Mouse (Mus musculus): Measurements from ENCODE around the gene Tnfrsf17. TPM values are rescaled to one million over a fixed set of nuclear protein-coding genes. Genes with fewer than 3 reads are reported as not detected.

The Tnfrsf17 gene
- polyA plus RNA-seq (2014; fragmentation: Nextera tagmentation; extraction: Ambion mirVana): 0.45 TPM in 1 of 2 replicates, not detected in the other

DNA sequence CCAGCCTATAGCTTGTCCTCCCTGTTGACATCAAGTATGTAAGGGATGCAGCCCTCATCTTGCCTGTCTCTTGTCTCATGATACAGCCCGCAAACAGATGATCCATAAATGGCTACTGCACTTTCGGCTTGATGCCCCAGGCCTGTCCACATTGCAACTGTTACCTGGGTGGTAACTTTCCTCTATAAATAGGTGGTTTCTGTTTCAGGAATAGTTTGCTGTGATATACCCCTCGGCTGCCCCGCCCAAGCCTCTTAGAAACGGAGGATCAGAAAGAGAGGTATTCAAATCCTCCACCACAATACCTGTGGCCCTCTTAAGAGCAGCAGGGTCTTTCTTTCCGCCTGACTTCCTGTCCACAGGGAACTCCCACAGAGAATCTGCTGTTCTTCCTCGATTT, at the start of gene Tnfrsf17:
Tnfrsf17 (plus strand) TSS at position 301 of the 400 bp plus-strand sequence.
- no peak for ATAC-seq (ENCODE audit: low read depth)
- WGBS: 80% methylated on average over 7 of the region's 7 CpGs
- Histone ChIP-seq H3K36me3 (ENCODE audit: control insufficient read depth, insufficient read depth, low read length) (no peaks in the 10 kb centered on the region), H3K4me2 (ENCODE audit: low read depth, low read length) (no peak within 1 kb of the TSS), H3K9ac (replicated peaks; ENCODE audit: low read depth, low read length) (no peak within 1 kb of the TSS), H3K27me3 (ENCODE audit: control insufficient read depth, insufficient read depth, low read length) (no peaks in the 10 kb centered on the region), H3K9me3 (ENCODE audit: control insufficient read depth, low read length) (no peaks in the 10 kb centered on the region), H3K4me3 (ENCODE audit: low read depth, low read length) (no peak within 1 kb of the TSS), H3K4me1 (ENCODE audit: control insufficient read depth, insufficient read depth, low read length) (no peaks in the 10 kb centered on the region), H3K27ac (ENCODE audit: low read depth, low read length) (no peak within 1 kb of the TSS)

DNA sequence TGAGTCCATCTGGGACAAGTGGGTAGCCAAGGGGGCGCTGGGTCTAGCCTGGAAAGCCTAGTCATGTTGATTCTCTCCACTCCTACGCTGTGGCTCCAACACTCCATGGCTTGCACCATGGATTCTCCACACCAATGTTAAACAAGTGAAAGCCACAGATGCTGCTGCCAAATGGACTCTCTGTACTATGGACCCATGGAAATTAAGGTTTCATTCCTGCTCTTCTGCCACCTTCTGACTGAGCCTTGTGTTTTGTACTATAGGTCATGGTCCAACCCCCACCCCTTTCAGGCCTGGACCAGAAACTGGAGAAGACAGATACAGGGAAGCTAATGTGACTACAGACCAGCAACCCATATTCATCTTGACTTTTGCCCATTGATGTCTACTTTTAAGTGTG, 47.1 kb upstream of the Tnfrsf17 start:
- Histone ChIP-seq H3K27me3 (ENCODE audit: control insufficient read depth, insufficient read depth, low read length) (no peaks in the 10 kb centered on the region), H3K4me3 (ENCODE audit: low read depth, low read length) (no peak overlapping the region), H3K36me3 (ENCODE audit: control insufficient read depth, insufficient read depth, low read length) (no peaks in the 10 kb centered on the region), H3K4me2 (ENCODE audit: low read depth, low read length) (no peak overlapping the region), H3K9me3 (ENCODE audit: control insufficient read depth, low read length) (no peaks in the 10 kb centered on the region), H3K4me1 (ENCODE audit: control insufficient read depth, insufficient read depth, low read length) (no peaks in the 10 kb centered on the region), H3K9ac (replicated peaks; ENCODE audit: low read depth, low read length) (no peak overlapping the region), H3K27ac (ENCODE audit: low read depth, low read length) (no peak overlapping the region)
- no peak for ATAC-seq (ENCODE audit: low read depth)
- WGBS: 90% methylated on average over 2 of the region's 2 CpGs

DNA sequence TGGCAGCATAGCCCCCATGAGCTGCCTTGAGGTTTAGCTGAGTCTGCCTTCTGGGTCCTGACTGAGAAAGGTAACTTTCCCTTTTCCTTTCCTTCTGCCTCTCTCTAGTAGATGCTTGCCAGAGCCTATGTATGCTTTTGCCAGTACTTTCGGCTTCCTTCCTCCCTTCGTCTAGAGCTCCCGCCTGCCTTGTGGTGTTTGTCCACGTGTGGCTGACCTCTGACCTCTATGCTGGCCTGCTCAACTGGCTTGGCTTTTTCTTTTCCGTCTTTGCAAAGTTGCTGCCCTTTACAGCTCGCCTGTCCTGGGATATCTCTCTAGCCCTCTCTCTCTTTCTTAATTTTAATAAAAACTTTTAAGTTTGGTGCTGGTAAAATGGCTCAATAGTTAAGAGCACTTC, 43.8 kb upstream of the Tnfrsf17 start:
- H3K36me3 ChIP-seq (ENCODE audit: control insufficient read depth, insufficient read depth, low read length): no peaks in the 10 kb centered on the region
- H3K4me3 ChIP-seq (ENCODE audit: low read depth, low read length): no peak overlapping the region
- no peaks in the 10 kb centered on the region for H3K9me3 ChIP-seq (ENCODE audit: control insufficient read depth, low read length)
- no peaks in the 10 kb centered on the region for H3K4me1 ChIP-seq (ENCODE audit: control insufficient read depth, insufficient read depth, low read length)
- H3K27me3 ChIP-seq (ENCODE audit: control insufficient read depth, insufficient read depth, low read length): no peaks in the 10 kb centered on the region
- H3K4me2 ChIP-seq (ENCODE audit: low read depth, low read length): no peak overlapping the region
- H3K9ac ChIP-seq (replicated peaks; ENCODE audit: low read depth, low read length): no peak overlapping the region
- 47% methylated on average over 6 of the region's 6 CpGs for WGBS
- ATAC-seq (ENCODE audit: low read depth): no peak
- no peak overlapping the region for H3K27ac ChIP-seq (ENCODE audit: low read depth, low read length)

DNA sequence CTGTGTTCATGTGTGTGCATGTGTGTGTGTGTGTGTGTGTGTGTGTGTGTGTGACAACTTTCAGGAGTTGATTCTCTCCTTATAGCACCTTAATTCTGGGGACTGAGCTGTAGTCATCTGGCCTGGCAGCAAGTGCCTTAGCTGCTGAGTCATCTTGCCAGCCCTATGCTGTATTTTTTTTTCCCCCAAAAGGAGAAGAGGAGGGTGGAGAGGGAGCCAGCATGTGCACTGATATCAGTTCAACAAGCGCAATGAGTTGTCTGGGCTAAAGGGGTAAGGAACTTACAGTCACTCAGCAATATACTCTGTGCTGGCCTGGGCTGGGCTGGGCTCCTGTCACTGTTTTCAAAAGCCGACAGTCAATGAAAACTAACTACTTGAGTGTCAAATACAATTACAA, 43.0 kb upstream of the Tnfrsf17 start:
- Histone ChIP-seq H3K4me3 (ENCODE audit: low read depth, low read length) (no peak overlapping the region), H3K4me2 (ENCODE audit: low read depth, low read length) (no peak overlapping the region), H3K9me3 (ENCODE audit: control insufficient read depth, low read length) (no peaks in the 10 kb centered on the region), H3K36me3 (ENCODE audit: control insufficient read depth, insufficient read depth, low read length) (no peaks in the 10 kb centered on the region), H3K27me3 (ENCODE audit: control insufficient read depth, insufficient read depth, low read length) (no peaks in the 10 kb centered on the region), H3K9ac (replicated peaks; ENCODE audit: low read depth, low read length) (no peak overlapping the region), H3K4me1 (ENCODE audit: control insufficient read depth, insufficient read depth, low read length) (no peaks in the 10 kb centered on the region), H3K27ac (ENCODE audit: low read depth, low read length) (no peak overlapping the region)
- ATAC-seq (ENCODE audit: low read depth): no peak
- WGBS: 93% methylated on average over 2 of the region's 2 CpGs

DNA sequence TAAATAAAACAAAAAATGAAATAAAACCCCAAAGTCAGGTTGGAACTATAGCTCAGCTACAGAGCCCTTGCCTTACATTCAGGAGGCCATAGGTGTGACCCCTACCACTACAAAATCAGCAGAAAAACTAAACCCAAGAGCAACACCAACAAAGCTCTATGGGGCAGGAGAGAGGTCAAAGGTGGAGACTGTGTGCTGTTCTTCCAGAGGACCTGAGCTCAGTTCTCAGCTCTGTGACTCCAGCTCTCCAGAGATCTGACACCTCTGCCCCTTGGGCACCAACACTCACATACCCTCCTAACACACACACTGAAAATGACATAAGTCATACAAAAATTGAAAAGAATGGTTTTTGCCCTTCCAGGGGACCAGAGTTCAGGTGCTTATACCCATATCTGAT, 42.5 kb upstream of the Tnfrsf17 start:
- no peak overlapping the region for H3K4me3 ChIP-seq (ENCODE audit: low read depth, low read length)
- no peak overlapping the region for H3K27ac ChIP-seq (ENCODE audit: low read depth, low read length)
- no peaks in the 10 kb centered on the region for H3K4me1 ChIP-seq (ENCODE audit: control insufficient read depth, insufficient read depth, low read length)
- no peak overlapping the region for H3K9ac ChIP-seq (replicated peaks; ENCODE audit: low read depth, low read length)
- H3K9me3 ChIP-seq (ENCODE audit: control insufficient read depth, low read length): no peaks in the 10 kb centered on the region
- no peak for ATAC-seq (ENCODE audit: low read depth)
- no peaks in the 10 kb centered on the region for H3K36me3 ChIP-seq (ENCODE audit: control insufficient read depth, insufficient read depth, low read length)
- no peak overlapping the region for H3K4me2 ChIP-seq (ENCODE audit: low read depth, low read length)
- no peaks in the 10 kb centered on the region for H3K27me3 ChIP-seq (ENCODE audit: control insufficient read depth, insufficient read depth, low read length)

DNA sequence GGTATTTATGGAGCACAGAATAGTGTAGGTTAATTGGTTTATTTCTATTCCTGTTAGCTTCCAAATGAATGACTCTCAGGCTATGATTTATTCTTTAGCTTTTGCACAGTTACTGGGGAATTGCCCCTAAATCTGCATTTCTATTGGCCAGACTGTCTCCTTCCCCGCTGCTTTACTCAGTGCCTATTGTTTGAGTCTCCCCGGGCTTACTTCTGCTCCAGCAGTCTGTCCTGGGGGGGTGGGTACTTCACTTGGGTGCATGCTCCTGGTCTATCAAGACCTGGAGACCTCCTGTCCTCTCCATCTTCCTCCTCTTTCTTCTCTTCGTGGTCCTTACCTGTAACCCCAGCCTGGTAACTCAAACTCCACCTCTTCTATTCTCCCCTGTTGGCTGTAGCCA, 36.7 kb upstream of the Tnfrsf17 start:
- H3K9me3 ChIP-seq (ENCODE audit: control insufficient read depth, low read length): no peaks in the 10 kb centered on the region
- H3K4me3 ChIP-seq (ENCODE audit: low read depth, low read length): no peak overlapping the region
- no peak overlapping the region for H3K4me2 ChIP-seq (ENCODE audit: low read depth, low read length)
- no peak overlapping the region for H3K9ac ChIP-seq (replicated peaks; ENCODE audit: low read depth, low read length)
- no peaks in the 10 kb centered on the region for H3K36me3 ChIP-seq (ENCODE audit: control insufficient read depth, insufficient read depth, low read length)
- WGBS: 18% methylated on average over 3 of the region's 3 CpGs
- no peak for ATAC-seq (ENCODE audit: low read depth)
- H3K4me1 ChIP-seq (ENCODE audit: control insufficient read depth, insufficient read depth, low read length): no peaks in the 10 kb centered on the region
- no peak overlapping the region for H3K27ac ChIP-seq (ENCODE audit: low read depth, low read length)
- H3K27me3 ChIP-seq (ENCODE audit: control insufficient read depth, insufficient read depth, low read length): no peaks in the 10 kb centered on the region

DNA sequence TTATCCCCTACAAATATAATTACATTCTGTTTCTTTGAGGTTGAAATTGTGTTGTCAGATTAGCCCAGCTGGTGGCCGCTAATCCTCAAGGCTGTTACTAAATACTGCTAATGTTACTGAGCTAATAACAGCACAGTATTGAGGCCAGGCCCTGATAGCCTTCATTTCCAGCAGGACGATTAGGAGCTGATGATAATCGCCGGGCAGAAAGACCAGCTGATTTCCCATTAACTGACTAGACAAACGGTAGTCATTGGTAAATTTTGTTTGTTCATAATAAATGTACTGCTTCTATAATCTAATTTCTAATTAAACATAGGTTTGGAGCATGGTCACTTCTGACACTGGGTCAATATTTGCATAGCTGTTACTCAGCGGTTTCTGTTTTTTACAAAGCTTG, 34.8 kb upstream of the Tnfrsf17 start:
- 77% methylated on average over 6 of the region's 6 CpGs for WGBS
- ATAC-seq (ENCODE audit: low read depth): no peak

DNA sequence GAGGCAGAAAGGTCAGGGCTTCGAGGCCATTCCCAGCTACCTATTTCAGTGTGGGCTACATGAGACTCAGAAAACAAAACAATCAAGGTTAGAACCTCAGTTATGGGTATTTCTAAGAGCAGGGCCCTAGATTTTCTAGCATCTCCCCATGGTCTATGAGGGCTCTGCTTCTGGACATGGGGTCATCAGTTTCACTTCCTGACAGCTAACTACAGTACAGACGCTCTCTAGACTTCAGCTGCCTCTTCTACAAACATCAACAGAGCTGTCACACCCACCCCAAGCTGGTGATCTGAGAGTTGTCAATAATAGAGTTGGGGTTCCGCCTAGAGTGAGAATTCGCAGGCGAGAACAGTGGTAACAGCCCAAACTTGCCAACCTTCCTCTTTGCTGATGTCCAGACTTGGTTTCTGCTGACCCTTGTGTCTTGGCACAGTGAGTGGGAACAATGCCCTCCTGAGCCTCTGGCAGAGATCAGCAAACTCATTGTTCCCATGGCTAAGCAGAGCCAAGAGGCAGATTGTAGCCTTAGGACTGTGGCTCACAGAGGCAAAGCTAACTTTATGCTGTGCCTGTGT, 30.9 kb upstream of the Tnfrsf17 start:
- H3K4me1 ChIP-seq (ENCODE audit: control insufficient read depth, insufficient read depth, low read length): no peaks in the 10 kb centered on the region
- H3K9ac ChIP-seq (replicated peaks; ENCODE audit: low read depth, low read length): no peak overlapping the region
- no peak for ATAC-seq (ENCODE audit: low read depth)
- H3K9me3 ChIP-seq (ENCODE audit: control insufficient read depth, low read length): no peaks in the 10 kb centered on the region
- H3K36me3 ChIP-seq (ENCODE audit: control insufficient read depth, insufficient read depth, low read length): no peaks in the 10 kb centered on the region
- no peak overlapping the region for H3K4me3 ChIP-seq (ENCODE audit: low read depth, low read length)
- H3K27ac ChIP-seq (ENCODE audit: low read depth, low read length): no peak overlapping the region
- H3K4me2 ChIP-seq (ENCODE audit: low read depth, low read length): no peak overlapping the region
- 92% methylated on average over 5 of the region's 5 CpGs for WGBS
- no peaks in the 10 kb centered on the region for H3K27me3 ChIP-seq (ENCODE audit: control insufficient read depth, insufficient read depth, low read length)

More for the DNA sequence above, 34.8 kb upstream of the Tnfrsf17 start:
- no peak overlapping the region for H3K27ac ChIP-seq (ENCODE audit: low read depth, low read length)
- H3K27me3 ChIP-seq (ENCODE audit: control insufficient read depth, insufficient read depth, low read length): no peaks in the 10 kb centered on the region
- H3K36me3 ChIP-seq (ENCODE audit: control insufficient read depth, insufficient read depth, low read length): no peaks in the 10 kb centered on the region
- no peaks in the 10 kb centered on the region for H3K4me1 ChIP-seq (ENCODE audit: control insufficient read depth, insufficient read depth, low read length)
- H3K9ac ChIP-seq (replicated peaks; ENCODE audit: low read depth, low read length): no peak overlapping the region
- no peaks in the 10 kb centered on the region for H3K9me3 ChIP-seq (ENCODE audit: control insufficient read depth, low read length)
- no peak overlapping the region for H3K4me2 ChIP-seq (ENCODE audit: low read depth, low read length)
- no peak overlapping the region for H3K4me3 ChIP-seq (ENCODE audit: low read depth, low read length)

DNA sequence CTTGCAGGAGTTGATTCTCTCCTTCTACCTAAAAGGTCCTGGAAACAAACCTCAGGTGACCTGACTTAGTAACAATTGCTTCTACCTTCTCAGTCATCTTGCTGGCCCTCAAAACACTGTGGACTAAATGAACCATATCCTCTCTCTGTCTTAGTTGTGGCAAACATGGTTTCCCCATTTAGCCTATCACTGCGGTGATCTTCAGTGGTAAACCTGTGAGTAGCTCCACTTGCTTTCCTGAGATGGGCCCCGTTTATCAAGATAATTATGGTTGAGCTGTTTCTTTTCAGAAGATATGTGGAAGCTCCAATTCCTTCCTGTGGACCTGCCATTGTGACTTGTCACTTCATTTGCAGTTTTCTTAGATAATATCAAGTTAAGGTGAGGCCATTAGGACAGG, 28.7 kb upstream of the Tnfrsf17 start:
- H3K4me3 ChIP-seq (ENCODE audit: low read depth, low read length): no peak overlapping the region
- H3K9ac ChIP-seq (replicated peaks; ENCODE audit: low read depth, low read length): no peak overlapping the region
- no peak for ATAC-seq (ENCODE audit: low read depth)
- H3K36me3 ChIP-seq (ENCODE audit: control insufficient read depth, insufficient read depth, low read length): no peaks in the 10 kb centered on the region
- WGBS: 94% methylated on average over 2 of the region's 2 CpGs
- no peak overlapping the region for H3K27ac ChIP-seq (ENCODE audit: low read depth, low read length)
- no peaks in the 10 kb centered on the region for H3K9me3 ChIP-seq (ENCODE audit: control insufficient read depth, low read length)
- H3K4me2 ChIP-seq (ENCODE audit: low read depth, low read length): no peak overlapping the region
- H3K4me1 ChIP-seq (ENCODE audit: control insufficient read depth, insufficient read depth, low read length): no peaks in the 10 kb centered on the region
- no peaks in the 10 kb centered on the region for H3K27me3 ChIP-seq (ENCODE audit: control insufficient read depth, insufficient read depth, low read length)

All from neural tube, embryonic 14.5 days (tissue).